Comparison of ENCODE assay signal across 8 mouse cellular contexts in genomic region chr17:32113255-32113522, GRCm38 (mm10). TPM values are rescaled to one million over a fixed set of nuclear protein-coding genes. Genes with fewer than 3 reads are reported as not detected.
A peak's percentile ranks its signal among the peaks of the same experiment; 100 is the strongest.
DNase-seq lines count a peak whose midpoint lies in the region; ATAC-seq and TF ChIP-seq lines count a peak whose summit lies in the region.

No protein-coding gene starts in this region.

- H3K4me2 ChIP-seq in embryonic facial prominence, embryonic 14.5 days (ENCODE audit: low read depth, low read length): peak overlapping the region; percentile 97
- H3K4me2 ChIP-seq in limb, embryonic 13.5 days (replicated peaks): peak overlapping the region; percentile 95

- H3K4me1 ChIP-seq in embryonic facial prominence, embryonic 14.5 days (ENCODE audit: control insufficient read depth, insufficient read depth, low read length): peaks cover 26% of the 10 kb centered on the region
- peaks cover 39% of the 10 kb centered on the region for H3K4me1 ChIP-seq in limb, embryonic 13.5 days
- H3K4me1 ChIP-seq in olfactory bulb, adult 2 months (ENCODE audit: control insufficient read depth, insufficient read depth, low read length): peaks cover 32% of the 10 kb centered on the region

- DNase-seq in layer of hippocampus, adult 2 months (ENCODE audit: low spot score in 2 of 2): no peak
- DNase-seq in layer of hippocampus, postnatal 10 days (ENCODE audit: low spot score in 2 of 2): no peak
- DNase-seq in embryonic facial prominence, embryonic 14.5 days (ENCODE audit: low spot score): no peak
- no peak for DNase-seq in right cerebral cortex, postnatal 10 days (ENCODE audit: low spot score in 2 of 2)
- no peak for DNase-seq in layer of hippocampus, postnatal 36 days

- peak overlapping the region; percentile 76 for H3K4me3 ChIP-seq in layer of hippocampus, adult 2 months
- peak overlapping the region; percentile 46 for H3K4me3 ChIP-seq in embryonic facial prominence, embryonic 14.5 days (ENCODE audit: low read depth, low read length)
- H3K4me3 ChIP-seq in limb, embryonic 13.5 days: peak overlapping the region; percentile 52
- H3K4me3 ChIP-seq in olfactory bulb, adult 2 months (ENCODE audit: insufficient read depth, low read depth, low read length): peak overlapping the region; percentile 55

- 13% methylated on average over 6 of the region's 8 CpGs for WGBS in embryonic facial prominence, embryonic 14.5 days
- 9% methylated on average over 8 of the region's 8 CpGs for whole genome bisulfite sequencing in limb, embryonic 13.5 days
- 32% methylated on average over 8 of the region's 8 CpGs for WGBS in olfactory bulb, adult 2 months

- ATAC-seq in embryonic facial prominence, embryonic 14.5 days (ENCODE audit: low read depth): 0 out of 2 replicates have a peak, but pooled peaks have one; percentile 16
- ATAC-seq in limb, embryonic 13.5 days (ENCODE audit: low FRiP score, low read depth): no peak
- ATAC-seq in inflammation-experienced regulatory T-cells, adult 6 months: no peak

- H3K9me3 ChIP-seq in embryonic facial prominence, embryonic 14.5 days (ENCODE audit: control insufficient read depth, low read length): no peaks in the 10 kb centered on the region
- H3K9me3 ChIP-seq in limb, embryonic 13.5 days: no peaks in the 10 kb centered on the region

- H3K27me3 ChIP-seq in embryonic facial prominence, embryonic 14.5 days (replicated peaks; ENCODE audit: control insufficient read depth, insufficient read depth, low read length): peaks cover 7% of the 10 kb centered on the region
- H3K27me3 ChIP-seq in limb, embryonic 13.5 days: peaks cover 29% of the 10 kb centered on the region

- no peak for TF ChIP-seq POLR2A in olfactory bulb, adult 2 months (IDR thresholded peaks at IDR 0.05; ENCODE audit: insufficient read depth, low read depth, low read length)

- H3K9ac ChIP-seq in embryonic facial prominence, embryonic 14.5 days (ENCODE audit: low read depth, low read length): peak overlapping the region; percentile 57
- peak overlapping the region; percentile 68 for H3K9ac ChIP-seq in limb, embryonic 13.5 days

- no peak for TF ChIP-seq CTCF in layer of hippocampus, adult 2 months (conservative IDR thresholded peaks at IDR 0.05)
- no peak for TF ChIP-seq CTCF in olfactory bulb, adult 2 months (IDR thresholded peaks at IDR 0.05; ENCODE audit: insufficient read depth, low read depth, low read length)

- no peaks in the 10 kb centered on the region for H3K36me3 ChIP-seq in embryonic facial prominence, embryonic 14.5 days (ENCODE audit: control insufficient read depth, insufficient read depth, low read length)
- H3K36me3 ChIP-seq in limb, embryonic 13.5 days: no peaks in the 10 kb centered on the region

- peak overlapping the region; percentile 88 for H3K27ac ChIP-seq in layer of hippocampus, adult 2 months
- no peak overlapping the region for H3K27ac ChIP-seq in embryonic facial prominence, embryonic 14.5 days (replicated peaks; ENCODE audit: low read depth, low read length)
- H3K27ac ChIP-seq in limb, embryonic 13.5 days: no peak overlapping the region
- no peak overlapping the region for H3K27ac ChIP-seq in olfactory bulb, adult 2 months (ENCODE audit: insufficient read depth, low read depth, low read length)

RNA-seq across cellular contexts. Expression of gene Notch3, which starts 53.5 kb away (rescaled TPM):
- total RNA-seq in layer of hippocampus, adult 2 months (2021): 1 to 10 TPM; 7.2 to 7.7 TPM
- 10 to 100 TPM; 21.0 to 23.7 TPM for total RNA-seq in layer of hippocampus, postnatal 10 days (2021)
- 17.6 and 18.7 TPM in 2 replicates for polyA plus RNA-seq in embryonic facial prominence, embryonic 14.5 days (2014; fragmentation: Nextera tagmentation; extraction: Ambion mirVana)
- 14.9 and 16.9 TPM in 2 replicates for polyA plus RNA-seq in limb, embryonic 13.5 days (2015; fragmentation: Nextera tagmentation; extraction: Ambion mirVana)
- not detected in 2 replicates for polyA plus RNA-seq in olfactory bulb, adult 2 months (2012; ENCODE audit: insufficient read depth, insufficient read length, low replicate concordance, missing spikeins)
- 1 to 10 TPM; 7.0 to 8.2 TPM for total RNA-seq in layer of hippocampus, postnatal 36 days (2021)
- polyA plus RNA-seq in inflammation-experienced regulatory T-cells, adult 6 months (2017; shearing (Covaris generic)): not detected

Comparison
In these comparisons a context has a peak if more than half of its experiments do, and no peak if none do; other contexts are left out.
1. RNA of gene Notch3, which starts 53.5 kb away (polyA plus RNA-seq): 17.6 to 18.7 TPM in embryonic facial prominence, embryonic 14.5 days, 14.9 to 16.9 TPM in limb, embryonic 13.5 days and not detected in olfactory bulb, adult 2 months; not detected in inflammation-experienced regulatory T-cells, adult 6 months; every median in the first group is over 10 times any median in the second.
2. Peak in every context shown above with its lines, with median percentiles within 50 percentile points of each other: H3K4me3 ChIP-seq.